Mouse (Mus musculus) MEL (cell line): Measurements from ENCODE around the gene Focad. TPM values are rescaled to one million over a fixed set of nuclear protein-coding genes. Genes with fewer than 3 reads are reported as not detected.

Experiments used
- DNase-seq: peaks from one replicate; pipeline ENCODE4 v3.0.0; 2011; ENCODE audit warnings: low read depth, low spot score
- H3K27ac ChIP-seq: 2 replicates; pipeline ENCODE4 v1.5.1; 2012; ENCODE audit warnings: low read depth, mild to moderate bottlenecking, control low read depth, low read length, moderate library complexity; ENCODE audit not compliant: control insufficient read depth
- H3K27me3 ChIP-seq, 2 experiments: fragments of 150-350 bp in 1 of 2; sonication (generic) in 1 of 2; 2 replicates each; pipeline ENCODE4 v1.6.1; 2012; ENCODE audit warnings: low read length in 2 of 2, mild to moderate bottlenecking in 2 of 2, improper control_type of control experiment in 1 of 2, moderate library complexity in 1 of 2; ENCODE audit not compliant: insufficient read depth in 2 of 2, control insufficient read depth in 1 of 2
- H3K36me3 ChIP-seq, 2 experiments: 2 replicates each; pipeline ENCODE4 v1.6.1; 2012 to 2014; ENCODE audit warnings: low read length in 2 of 2, improper control_type of control experiment in 1 of 2, inconsistent platforms in 1 of 2, mild to moderate bottlenecking in 1 of 2; ENCODE audit not compliant: insufficient read depth in 2 of 2, control insufficient read depth in 1 of 2
- H3K4me1 ChIP-seq, 2 experiments: fragments of 150-350 bp in 1 of 2; sonication (generic) in 1 of 2; 2 replicates each; pipeline ENCODE4 v1.6.1; 2012; ENCODE audit warnings: low read length in 2 of 2, improper control_type of control experiment in 1 of 2, mild to moderate bottlenecking in 1 of 2; ENCODE audit not compliant: insufficient read depth in 2 of 2, control insufficient read depth in 1 of 2
- H3K4me3 ChIP-seq, 2 experiments: fragments of 150-350 bp in 1 of 2; sonication (generic) in 1 of 2; 2 replicates each; pipeline ENCODE4 v1.5.1; 2012; ENCODE audit warnings: low read depth in 2 of 2, low read length in 2 of 2, mild to moderate bottlenecking in 2 of 2, moderate library complexity in 2 of 2, control low read depth in 1 of 2, improper control_type of control experiment in 1 of 2; ENCODE audit not compliant: control insufficient read depth in 1 of 2, insufficient read depth in 1 of 2
- H3K79me2 ChIP-seq: 2 replicates; pipeline ENCODE4 v1.6.1; 2012; ENCODE audit warnings: mild to moderate bottlenecking, low read length, moderate library complexity; ENCODE audit not compliant: control insufficient read depth, poor library complexity, insufficient read depth
- H3K9ac ChIP-seq: 2 replicates; pipeline ENCODE4 v1.6.1; 2012; ENCODE audit warnings: low read depth, mild to moderate bottlenecking, control low read depth, low read length, moderate library complexity; ENCODE audit not compliant: control insufficient read depth, poor library complexity, severe bottlenecking
- H3K9me3 ChIP-seq: fragments of 150-350 bp; sonication (generic); replicated peaks from 2 replicates; pipeline ENCODE4 v1.6.1; 2012; ENCODE audit warnings: mild to moderate bottlenecking, low read length, improper control_type of control experiment, moderate library complexity; ENCODE audit not compliant: insufficient read depth
- BHLHE40 ChIP-seq: IDR thresholded peaks from 2 replicates; pipeline ENCODE4 v1.6.1; 2012; ENCODE audit warnings: low read depth, mild to moderate bottlenecking, inconsistent platforms, low read length, improper control_type of control experiment, borderline replicate concordance
- ETS1 ChIP-seq: IDR thresholded peaks from 2 replicates; pipeline ENCODE4 v1.6.1; 2012; ENCODE audit warnings: low read depth, mild to moderate bottlenecking, inconsistent platforms, low read length, improper control_type of control experiment, moderate library complexity
- GABPA ChIP-seq: IDR thresholded peaks from 2 replicates; pipeline ENCODE4 v1.6.1; 2012; ENCODE audit warnings: low read depth, mild to moderate bottlenecking, inconsistent platforms, low read length, improper control_type of control experiment, moderate library complexity
- GATA1 ChIP-seq: IDR thresholded peaks from 2 replicates; pipeline ENCODE4 v1.6.1; 2011; ENCODE audit warnings: low read depth, low read length, improper control_type of control experiment
- KAT2A ChIP-seq: conservative IDR thresholded peaks from 2 replicates; pipeline ENCODE4 v1.6.1; 2012; ENCODE audit warnings: low read depth, low read length, improper control_type of control experiment, inconsistent platforms
- MEF2A ChIP-seq: IDR thresholded peaks from 2 replicates; pipeline ENCODE4 v1.6.1; 2014; ENCODE audit warnings: low read depth, mild to moderate bottlenecking, inconsistent platforms, low read length, improper control_type of control experiment; ENCODE audit not compliant: poor library complexity, insufficient replicate concordance, severe bottlenecking; ENCODE audit errors: extremely low read depth
- MXI1 ChIP-seq: IDR thresholded peaks from 2 replicates; pipeline ENCODE4 v1.6.1; 2011; ENCODE audit warnings: mild to moderate bottlenecking, low read depth, low read length, improper control_type of control experiment
- MYB ChIP-seq: IDR thresholded peaks from 2 replicates; pipeline ENCODE4 v1.6.1; 2011; ENCODE audit warnings: mild to moderate bottlenecking, low read depth, low read length, improper control_type of control experiment
- MYC ChIP-seq: IDR thresholded peaks from 2 replicates; pipeline ENCODE4 v1.6.1; 2011; ENCODE audit warnings: low read depth, mild to moderate bottlenecking, low read length, improper control_type of control experiment, moderate library complexity
- NELFE ChIP-seq: IDR thresholded peaks from 2 replicates; pipeline ENCODE4 v1.6.1; 2011; ENCODE audit warnings: low read depth, low read length, improper control_type of control experiment
- POLR2A ChIP-seq, 2 experiments: IDR thresholded peaks; 2 replicates each; pipeline ENCODE4 v1.6.1; 2011 to 2012; ENCODE audit warnings: low read length in 2 of 2, mild to moderate bottlenecking in 2 of 2, control low read depth in 1 of 2, improper control_type of control experiment in 1 of 2, low read depth in 1 of 2, moderate library complexity in 1 of 2; ENCODE audit not compliant: control insufficient read depth in 1 of 2, insufficient read depth in 1 of 2, poor library complexity in 1 of 2
- RCOR1 ChIP-seq: IDR thresholded peaks from 2 replicates; pipeline ENCODE4 v1.6.1; 2012; ENCODE audit warnings: low read depth, mild to moderate bottlenecking, inconsistent platforms, low read length, improper control_type of control experiment
- SIN3A ChIP-seq: IDR thresholded peaks from 2 replicates; pipeline ENCODE4 v1.6.1; 2012; ENCODE audit warnings: low read length, improper control_type of control experiment, inconsistent platforms
- TAL1 ChIP-seq: IDR thresholded peaks from 2 replicates; pipeline ENCODE4 v1.6.1; 2012; ENCODE audit warnings: mild to moderate bottlenecking, inconsistent platforms, low read length, moderate library complexity, mixed read lengths
- TCF12 ChIP-seq: IDR thresholded peaks from 2 replicates; pipeline ENCODE4 v1.6.1; 2014; ENCODE audit warnings: low read depth, mild to moderate bottlenecking, inconsistent platforms, low read length, improper control_type of control experiment, moderate library complexity
- USF1 ChIP-seq: IDR thresholded peaks from 2 replicates; pipeline ENCODE4 v1.6.1; 2014; ENCODE audit warnings: low read depth, mild to moderate bottlenecking, inconsistent platforms, low read length, improper control_type of control experiment, moderate library complexity
- polyA plus RNA-seq, 2 experiments: library from polyadenylated mRNA; stranded (reverse) in 1 of 2; unstranded in 1 of 2; fragments of >175 nt in 1 of 2; fragments of >200 nt in 1 of 2; gene quantifications; 2 replicates each; pipeline versions ENCODE4 v1.2.1 to v1.2.4; 2012; ENCODE audit warnings: low replicate concordance in 2 of 2, low read depth in 1 of 2; ENCODE audit not compliant: insufficient read length in 2 of 2, insufficient read depth in 1 of 2, missing spikeins in 1 of 2
- total RNA-seq: library from RNA; depleted of rRNA; stranded (reverse); fragments of 300-350 nt; gene quantifications from 2 replicates; pipeline ENCODE4 v1.2.3, GENCODE M21; 2012

Gene Focad
- total and polyA plus RNA-seq, 3 experiments: 17.8 to 19.7 TPM; not detected in 1

GRCm38 (mm10) chr4:88213895-88214294 is 119.5 kb downstream of the Focad start:
- H3K4me1 ChIP-seq: no peaks in the 10 kb centered on the region
- DNase-seq: no peak
- no peak overlapping the region for H3K27ac ChIP-seq

GRCm38 (mm10) chr4:88218286-88218685 is 123.9 kb downstream of the Focad start:
- no peak overlapping the region for H3K9ac ChIP-seq
- H3K4me1 ChIP-seq: no peaks in the 10 kb centered on the region
- no peaks in the 10 kb centered on the region for H3K27me3 ChIP-seq
- no peak for TF ChIP-seq RCOR1
- no peak for TF ChIP-seq TCF12
- no peak for TF ChIP-seq TAL1
- no peak for TF ChIP-seq MYB
- TF ChIP-seq ETS1: no peak
- TF ChIP-seq GATA1: no peak
- no peak for TF ChIP-seq BHLHE40
- TF ChIP-seq MEF2A: no peak
- no peak for TF ChIP-seq MYC
- no peak for TF ChIP-seq SIN3A
- no peaks in the 10 kb centered on the region for H3K9me3 ChIP-seq
- H3K79me2 ChIP-seq: no peaks in the 10 kb centered on the region
- no peaks in the 10 kb centered on the region; a peak in 1 of 4 replicates for H3K36me3 ChIP-seq
- H3K4me3 ChIP-seq: no peak overlapping the region
- DNase-seq: no peak
- H3K27ac ChIP-seq: no peak overlapping the region

More at GRCm38 (mm10) chr4:88213895-88214294, 119.5 kb downstream of the Focad start:
- Histone ChIP-seq H3K27me3 (no peaks in the 10 kb centered on the region), H3K9ac (no peak overlapping the region), H3K79me2 (no peaks in the 10 kb centered on the region), H3K4me3 (no peak overlapping the region), H3K36me3 (no peaks in the 10 kb centered on the region; a peak in 1 of 4 replicates), H3K9me3 (no peaks in the 10 kb centered on the region)
- TF ChIP-seq GABPA (no peak), MXI1 (no peak), RCOR1 (no peak), USF1 (no peak), NELFE (no peak), KAT2A (no peak), GATA1 (no peak), MEF2A (no peak)

DNA sequence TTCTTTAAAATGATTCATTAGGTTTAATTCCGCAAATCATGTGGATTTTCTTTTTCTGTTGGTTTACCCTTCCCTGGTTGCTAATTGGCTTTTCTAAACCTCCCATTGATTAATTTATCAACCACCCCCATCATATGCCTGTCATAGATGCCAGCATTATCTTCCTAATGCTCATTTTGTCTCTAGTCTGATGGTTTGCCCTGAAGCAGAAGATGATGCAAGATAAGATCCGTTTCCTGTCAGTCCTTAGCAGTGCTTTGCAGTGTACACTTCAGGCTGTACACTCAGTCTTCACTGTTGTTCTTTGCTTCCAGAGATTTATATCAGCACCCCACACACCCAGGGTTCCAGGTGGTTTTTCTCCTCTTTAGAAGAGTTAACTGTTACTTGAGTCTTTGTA is 124.4 kb downstream of the Focad start:
- H3K79me2 ChIP-seq: no peaks in the 10 kb centered on the region
- no peak for DNase-seq
- H3K9me3 ChIP-seq: no peaks in the 10 kb centered on the region
- H3K36me3 ChIP-seq: no peaks in the 10 kb centered on the region; a peak in 1 of 4 replicates
- H3K9ac ChIP-seq: no peak overlapping the region
- no peaks in the 10 kb centered on the region for H3K4me1 ChIP-seq
- TF ChIP-seq GATA1 (0 out of 2 replicates have a peak, but pooled peaks have one; percentile 26), POLR2A (IDR thresholded peaks at IDR 0.05; ENCODE audit: control insufficient read depth in 1 of 2, insufficient read depth in 1 of 2, low read depth in 1 of 2, low read length in 2 of 2, poor library complexity in 1 of 2) (no peak)
- no peak overlapping the region for H3K27ac ChIP-seq
- no peak overlapping the region for H3K4me3 ChIP-seq
- no peaks in the 10 kb centered on the region for H3K27me3 ChIP-seq
